Mouse (Mus musculus) MEL (cell line): ENCODE measurements around the gene Blcap. TPM values are rescaled to one million over a fixed set of nuclear protein-coding genes. Genes with fewer than 3 reads are reported as not detected.

Experiments
- DNase-seq: peaks from one replicate; pipeline ENCODE4 v3.0.0; 2011; ENCODE audit warnings: low read depth, low spot score
- H3K27ac ChIP-seq: 2 replicates; pipeline ENCODE4 v1.5.1; 2012; ENCODE audit warnings: low read depth, mild to moderate bottlenecking, control low read depth, low read length, moderate library complexity; ENCODE audit not compliant: control insufficient read depth
- H3K27me3 ChIP-seq, 2 experiments: fragments of 150-350 bp in 1 of 2; sonication (generic) in 1 of 2; 2 replicates each; pipeline ENCODE4 v1.6.1; 2012; ENCODE audit warnings: low read length in 2 of 2, mild to moderate bottlenecking in 2 of 2, improper control_type of control experiment in 1 of 2, moderate library complexity in 1 of 2; ENCODE audit not compliant: insufficient read depth in 2 of 2, control insufficient read depth in 1 of 2
- H3K36me3 ChIP-seq, 2 experiments: 2 replicates each; pipeline ENCODE4 v1.6.1; 2012 to 2014; ENCODE audit warnings: low read length in 2 of 2, improper control_type of control experiment in 1 of 2, inconsistent platforms in 1 of 2, mild to moderate bottlenecking in 1 of 2; ENCODE audit not compliant: insufficient read depth in 2 of 2, control insufficient read depth in 1 of 2
- H3K4me1 ChIP-seq, 2 experiments: fragments of 150-350 bp in 1 of 2; sonication (generic) in 1 of 2; 2 replicates each; pipeline ENCODE4 v1.6.1; 2012; ENCODE audit warnings: low read length in 2 of 2, improper control_type of control experiment in 1 of 2, mild to moderate bottlenecking in 1 of 2; ENCODE audit not compliant: insufficient read depth in 2 of 2, control insufficient read depth in 1 of 2
- H3K4me3 ChIP-seq, 2 experiments: fragments of 150-350 bp in 1 of 2; sonication (generic) in 1 of 2; 2 replicates each; pipeline ENCODE4 v1.5.1; 2012; ENCODE audit warnings: low read depth in 2 of 2, low read length in 2 of 2, mild to moderate bottlenecking in 2 of 2, moderate library complexity in 2 of 2, control low read depth in 1 of 2, improper control_type of control experiment in 1 of 2; ENCODE audit not compliant: control insufficient read depth in 1 of 2, insufficient read depth in 1 of 2
- H3K79me2 ChIP-seq: 2 replicates; pipeline ENCODE4 v1.6.1; 2012; ENCODE audit warnings: mild to moderate bottlenecking, low read length, moderate library complexity; ENCODE audit not compliant: control insufficient read depth, poor library complexity, insufficient read depth
- H3K9ac ChIP-seq: 2 replicates; pipeline ENCODE4 v1.6.1; 2012; ENCODE audit warnings: low read depth, mild to moderate bottlenecking, control low read depth, low read length, moderate library complexity; ENCODE audit not compliant: control insufficient read depth, poor library complexity, severe bottlenecking
- H3K9me3 ChIP-seq: fragments of 150-350 bp; sonication (generic); replicated peaks from 2 replicates; pipeline ENCODE4 v1.6.1; 2012; ENCODE audit warnings: mild to moderate bottlenecking, low read length, improper control_type of control experiment, moderate library complexity; ENCODE audit not compliant: insufficient read depth
- CHD1 ChIP-seq: IDR thresholded peaks from 2 replicates; pipeline ENCODE4 v1.6.1; 2012; ENCODE audit warnings: low read depth, mild to moderate bottlenecking, inconsistent platforms, low read length, improper control_type of control experiment
- CTCF ChIP-seq, 3 experiments: IDR thresholded peaks in 2 of 3; conservative IDR thresholded peaks in 1 of 3; 2 replicates each; pipeline ENCODE4 v1.5.1; 2011 to 2012; ENCODE audit warnings: low read length in 3 of 3, low read depth in 2 of 3, mild to moderate bottlenecking in 2 of 3, improper control_type of control experiment in 1 of 3, inconsistent platforms in 1 of 3, mixed read lengths in 1 of 3, moderate library complexity in 1 of 3; ENCODE audit not compliant: control insufficient read depth in 1 of 3, insufficient read depth in 1 of 3, poor library complexity in 1 of 3, severe bottlenecking in 1 of 3
- E2F4 ChIP-seq: IDR thresholded peaks from 2 replicates; pipeline ENCODE4 v1.6.1; 2011; ENCODE audit warnings: low read depth, low read length, improper control_type of control experiment, borderline replicate concordance
- ELF1 ChIP-seq: IDR thresholded peaks from 2 replicates; pipeline ENCODE4 v1.6.1; 2014; ENCODE audit warnings: low read depth, mild to moderate bottlenecking, inconsistent platforms, low read length, improper control_type of control experiment, moderate library complexity
- GABPA ChIP-seq: IDR thresholded peaks from 2 replicates; pipeline ENCODE4 v1.6.1; 2012; ENCODE audit warnings: low read depth, mild to moderate bottlenecking, inconsistent platforms, low read length, improper control_type of control experiment, moderate library complexity
- HCFC1 ChIP-seq: IDR thresholded peaks from 2 replicates; pipeline ENCODE4 v1.6.1; 2012; ENCODE audit warnings: low read depth, mild to moderate bottlenecking, inconsistent platforms, low read length, improper control_type of control experiment, moderate library complexity
- KAT2A ChIP-seq: conservative IDR thresholded peaks from 2 replicates; pipeline ENCODE4 v1.6.1; 2012; ENCODE audit warnings: low read depth, low read length, improper control_type of control experiment, inconsistent platforms
- MYB ChIP-seq: IDR thresholded peaks from 2 replicates; pipeline ENCODE4 v1.6.1; 2011; ENCODE audit warnings: mild to moderate bottlenecking, low read depth, low read length, improper control_type of control experiment
- NELFE ChIP-seq: IDR thresholded peaks from 2 replicates; pipeline ENCODE4 v1.6.1; 2011; ENCODE audit warnings: low read depth, low read length, improper control_type of control experiment
- NRF1 ChIP-seq: IDR thresholded peaks from 2 replicates; pipeline ENCODE4 v1.6.1; 2014; ENCODE audit warnings: low read depth, mild to moderate bottlenecking, inconsistent platforms, low read length, improper control_type of control experiment, moderate library complexity; ENCODE audit not compliant: poor library complexity, insufficient read depth, severe bottlenecking
- POLR2AphosphoS5 ChIP-seq: IDR thresholded peaks from 2 replicates; pipeline ENCODE4 v1.6.1; 2012; ENCODE audit warnings: low read depth, borderline replicate concordance, mild to moderate bottlenecking, inconsistent platforms, low read length, moderate library complexity, mixed read lengths
- TAL1 ChIP-seq: IDR thresholded peaks from 2 replicates; pipeline ENCODE4 v1.6.1; 2012; ENCODE audit warnings: mild to moderate bottlenecking, inconsistent platforms, low read length, moderate library complexity, mixed read lengths
- TCF12 ChIP-seq: IDR thresholded peaks from 2 replicates; pipeline ENCODE4 v1.6.1; 2014; ENCODE audit warnings: low read depth, mild to moderate bottlenecking, inconsistent platforms, low read length, improper control_type of control experiment, moderate library complexity
- UBTF ChIP-seq: IDR thresholded peaks from 2 replicates; pipeline ENCODE4 v1.6.1; 2012; ENCODE audit warnings: low read depth, mild to moderate bottlenecking, inconsistent platforms, low read length, improper control_type of control experiment, moderate library complexity, borderline replicate concordance; ENCODE audit not compliant: insufficient read depth
- USF1 ChIP-seq: IDR thresholded peaks from 2 replicates; pipeline ENCODE4 v1.6.1; 2014; ENCODE audit warnings: low read depth, mild to moderate bottlenecking, inconsistent platforms, low read length, improper control_type of control experiment, moderate library complexity
- ZMIZ1 ChIP-seq: IDR thresholded peaks from 2 replicates; pipeline ENCODE4 v1.6.1; 2012; ENCODE audit warnings: low read depth, mild to moderate bottlenecking, inconsistent platforms, low read length, improper control_type of control experiment, moderate library complexity
- ZNF384 ChIP-seq: IDR thresholded peaks from 2 replicates; pipeline ENCODE4 v1.6.1; 2012; ENCODE audit warnings: low read depth, mild to moderate bottlenecking, inconsistent platforms, low read length, improper control_type of control experiment
- polyA plus RNA-seq, 2 experiments: library from polyadenylated mRNA; stranded (reverse) in 1 of 2; unstranded in 1 of 2; fragments of >175 nt in 1 of 2; fragments of >200 nt in 1 of 2; gene quantifications; 2 replicates each; pipeline versions ENCODE4 v1.2.1 to v1.2.4; 2012; ENCODE audit warnings: low replicate concordance in 2 of 2, low read depth in 1 of 2; ENCODE audit not compliant: insufficient read length in 2 of 2, insufficient read depth in 1 of 2, missing spikeins in 1 of 2
- total RNA-seq: library from RNA; depleted of rRNA; stranded (reverse); fragments of 300-350 nt; gene quantifications from 2 replicates; pipeline ENCODE4 v1.2.3, GENCODE M21; 2012

The Blcap gene
- total and polyA plus RNA-seq, 3 experiments = 11.6 to 19.1 TPM; not detected in 1

GRCm38 (mm10) chr2:157566260-157566952 lies 4.7 kb downstream of the Blcap start (continued):
- TF ChIP-seq TAL1 (no peak), USF1 (no peak), MYB (no peak), CTCF (IDR thresholded peaks at IDR 0.05 in 2 of 3, conservative IDR thresholded peaks at IDR 0.05 in 1 of 3; ENCODE audit: control insufficient read depth in 1 of 3, insufficient read depth in 1 of 3, low read depth in 2 of 3, low read length in 3 of 3, poor library complexity in 1 of 3, severe bottlenecking in 1 of 3) (peak in 1 of 3 experiments; percentile 22; a peak in 2 of 6 replicates), GABPA (no peak)

- Histone ChIP-seq H3K9me3 (no peaks in the 10 kb centered on the region), H3K79me2 (peaks cover 24% of the 10 kb centered on the region), H3K27ac (peak overlapping the region; percentile 15; the same call in 1 of the 2 replicates), H3K4me3 (peak overlapping the region; percentile 52 to 87)
- no peak for TF ChIP-seq ELF1
- TF ChIP-seq NELFE = 0 out of 2 replicates have a peak, but pooled peaks have one; percentile 10
- TF ChIP-seq, all 39 proteins: peak for 1
- peaks cover 0 to 19% of the 10 kb centered on the region in 2 experiments; a peak in 3 of 4 replicates for H3K4me1 ChIP-seq
- H3K27me3 ChIP-seq = no peaks in the 10 kb centered on the region
- peaks cover 0 to 17% of the 10 kb centered on the region in 2 experiments; a peak in 2 of 4 replicates for H3K36me3 ChIP-seq
- no peak for DNase-seq
- H3K9ac ChIP-seq = peak overlapping the region; percentile 81
Observed at GRCm38 (mm10) chr2:157565898-157566259, 5.2 kb downstream of the Blcap start.

- no peaks in the 10 kb centered on the region for H3K27me3 ChIP-seq
- peak overlapping the region; percentile 52 to 87 for H3K4me3 ChIP-seq
- peak overlapping the region; percentile 9; the same call in 1 of the 2 replicates for H3K27ac ChIP-seq
- peaks cover 24% of the 10 kb centered on the region for H3K79me2 ChIP-seq
- DNase-seq = peak; percentile 32
- peaks cover 0 to 17% of the 10 kb centered on the region in 2 experiments; a peak in 2 of 4 replicates for H3K36me3 ChIP-seq
- peaks cover 0 to 19% of the 10 kb centered on the region in 2 experiments; a peak in 3 of 4 replicates for H3K4me1 ChIP-seq
- TF ChIP-seq ZNF384 (peak; percentile 93), E2F4 (no peak), ZMIZ1 (no peak), UBTF (no peak), HCFC1 (0 out of 2 replicates have a peak, but pooled peaks have one; percentile 15), KAT2A (no peak), CHD1 (0 out of 2 replicates have a peak, but pooled peaks have one; percentile 43), CTCF (IDR thresholded peaks at IDR 0.05 in 2 of 3, conservative IDR thresholded peaks at IDR 0.05 in 1 of 3; ENCODE audit: control insufficient read depth in 1 of 3, insufficient read depth in 1 of 3, low read depth in 2 of 3, low read length in 3 of 3, poor library complexity in 1 of 3, severe bottlenecking in 1 of 3) (no peak), NRF1 (no peak), POLR2AphosphoS5 (no peak), TCF12 (no peak)
- peak overlapping the region; percentile 81 for H3K9ac ChIP-seq
- no peaks in the 10 kb centered on the region for H3K9me3 ChIP-seq
Observed at GRCm38 (mm10) chr2:157565446-157565845, 5.6 kb downstream of the Blcap start.
